Mouse (Mus musculus): Measurements from ENCODE around the gene Gng13.
"Not testable (repeated sequence)": the region's sequence is repeated elsewhere in the genome, so short reads cannot be mapped to it uniquely, and the experiment has no call there.

The Gng13 gene

DNA sequence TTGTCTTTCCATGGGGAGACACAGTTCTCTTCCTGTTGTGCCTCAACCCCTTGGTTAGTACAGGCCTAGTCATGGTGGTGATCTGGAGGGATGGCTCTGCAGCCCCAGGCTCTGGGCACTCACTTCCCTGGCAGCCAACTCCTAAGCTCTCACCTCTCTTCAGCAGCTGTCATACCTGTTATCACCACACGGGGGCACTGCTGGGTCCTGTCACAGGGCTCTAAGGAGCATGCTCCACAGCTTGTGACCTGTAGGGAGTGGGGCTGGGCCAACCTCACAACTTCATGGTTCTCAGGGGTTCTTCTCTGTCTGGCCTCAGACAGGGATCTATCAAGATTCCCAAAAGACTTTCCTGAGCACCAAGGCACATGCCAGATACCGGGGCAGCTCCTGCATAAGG, 15.1 kb downstream of the Gng13 start:
- DNase-seq (ENCODE audit: low read depth, low spot score) = peak; percentile 82

DNA sequence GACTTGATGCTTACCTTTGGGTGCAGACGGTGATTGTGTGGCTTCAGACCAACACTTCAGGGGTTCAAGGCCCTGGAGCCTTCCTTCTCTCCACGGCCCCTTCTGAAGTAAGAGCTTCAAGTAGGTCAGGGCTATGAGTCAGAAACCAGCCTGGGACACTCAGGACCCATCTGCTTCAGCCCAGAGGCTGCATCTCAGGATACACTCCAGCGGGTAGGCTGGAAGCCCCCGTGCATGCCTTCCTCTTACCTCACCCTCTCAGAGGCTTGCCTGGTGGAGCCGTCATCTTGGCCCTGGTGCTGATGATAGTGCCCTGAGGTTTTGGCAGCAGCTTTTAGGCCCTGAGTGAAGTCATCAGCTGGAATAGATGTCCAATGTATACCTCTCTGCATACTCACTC, 18.3 kb downstream of the Gng13 start:
- DNase-seq (ENCODE audit: low read depth, low spot score) = no peak

DNA sequence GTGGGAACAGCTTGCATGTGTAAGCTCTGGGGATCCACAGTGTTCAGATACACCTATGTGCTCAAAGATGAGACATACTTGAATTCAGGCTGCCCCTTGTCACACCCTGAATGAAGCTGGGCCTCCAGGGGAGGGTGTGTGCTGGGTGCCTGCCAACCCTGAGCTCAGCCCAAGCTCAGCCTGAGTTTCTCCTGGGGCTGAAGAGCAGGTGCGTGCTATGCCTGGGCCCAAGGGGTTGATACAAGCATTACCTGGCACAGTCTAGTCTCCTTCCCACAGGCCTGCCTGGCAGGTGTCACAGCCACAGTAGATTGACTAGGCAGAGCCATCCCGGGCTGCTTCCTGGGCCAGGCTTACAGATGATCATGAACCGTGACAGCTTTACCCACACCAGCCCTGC, 18.8 kb downstream of the Gng13 start, which contains the start of gene Mslnl:
Mslnl (plus strand) TSS at position 298 of the 400 bp plus-strand sequence.
- no peak for DNase-seq (ENCODE audit: low read depth, low spot score)

DNA sequence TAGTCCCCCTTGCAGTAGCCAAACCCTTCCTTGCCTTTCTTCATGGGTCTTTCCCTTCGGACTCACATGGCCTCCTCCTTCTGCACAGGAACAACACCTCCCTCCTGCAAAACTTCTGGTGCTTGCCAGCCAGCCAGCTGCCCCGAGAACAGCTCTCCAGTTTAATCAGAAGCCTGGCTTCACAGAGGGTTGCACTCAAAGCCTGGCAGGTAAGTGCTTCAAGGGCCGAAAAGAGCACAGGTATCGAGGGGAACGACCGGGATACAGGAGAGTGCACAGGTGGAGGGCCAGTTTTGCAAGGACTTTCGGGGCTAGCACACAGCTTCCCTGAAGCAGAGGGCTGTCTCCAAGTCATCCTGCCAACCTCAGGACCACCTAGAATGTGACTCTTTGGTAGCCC, 21.9 kb downstream of the Gng13 start:
- DNase-seq (ENCODE audit: low read depth, low spot score) = no peak

DNA sequence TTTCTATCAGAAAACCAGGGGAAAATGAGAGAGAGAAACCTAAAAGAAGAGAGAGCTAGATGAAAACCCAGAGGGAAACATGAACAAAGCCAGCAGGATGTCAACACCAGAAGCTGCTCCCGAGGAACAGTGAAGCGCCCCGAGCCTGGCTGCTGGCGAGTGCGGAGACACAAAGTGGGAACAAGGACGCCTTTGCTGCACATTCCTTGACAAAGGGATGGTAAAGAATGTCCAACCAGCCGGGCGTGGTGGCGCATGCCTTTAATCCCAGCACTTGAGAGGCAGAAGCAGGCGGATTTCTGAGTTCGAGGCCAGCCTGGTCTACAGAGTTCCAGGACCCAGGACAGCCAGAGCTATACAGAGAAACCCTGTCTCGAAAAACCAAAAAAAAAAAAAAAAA, 24.5 kb downstream of the Gng13 start:
- DNase-seq (ENCODE audit: low read depth, low spot score) = not testable (repeated sequence)

DNA sequence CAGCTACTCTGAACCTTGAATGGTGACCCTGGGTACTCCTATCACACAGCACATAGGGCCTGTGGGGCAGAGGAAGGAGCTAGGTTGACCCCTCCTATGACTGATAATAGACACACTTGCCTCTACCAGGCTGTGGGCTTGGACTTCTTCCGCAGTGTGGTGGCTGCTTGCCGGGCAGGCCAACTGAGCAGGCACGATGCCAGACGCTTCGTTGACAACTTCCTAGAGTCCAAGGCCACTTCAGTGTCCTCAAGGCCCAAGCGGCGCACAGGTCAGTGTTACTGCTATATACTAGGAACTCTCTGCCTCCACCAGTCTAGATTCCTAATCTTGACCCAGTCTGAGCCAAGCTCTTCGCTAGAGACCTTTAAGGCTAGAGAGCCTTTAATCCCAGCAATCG, 26.9 kb downstream of the Gng13 start:
- no peak for DNase-seq (ENCODE audit: low read depth, low spot score)

GRCm38 (mm10) chr17:25744311-25744710, 27.3 kb downstream of the Gng13 start:
- no peak for DNase-seq (ENCODE audit: low read depth, low spot score)

- DNase-seq (ENCODE audit: low read depth, low spot score) = no peak
Observed at GRCm38 (mm10) chr17:25748238-25748637, 31.3 kb downstream of the Gng13 start.

DNA sequence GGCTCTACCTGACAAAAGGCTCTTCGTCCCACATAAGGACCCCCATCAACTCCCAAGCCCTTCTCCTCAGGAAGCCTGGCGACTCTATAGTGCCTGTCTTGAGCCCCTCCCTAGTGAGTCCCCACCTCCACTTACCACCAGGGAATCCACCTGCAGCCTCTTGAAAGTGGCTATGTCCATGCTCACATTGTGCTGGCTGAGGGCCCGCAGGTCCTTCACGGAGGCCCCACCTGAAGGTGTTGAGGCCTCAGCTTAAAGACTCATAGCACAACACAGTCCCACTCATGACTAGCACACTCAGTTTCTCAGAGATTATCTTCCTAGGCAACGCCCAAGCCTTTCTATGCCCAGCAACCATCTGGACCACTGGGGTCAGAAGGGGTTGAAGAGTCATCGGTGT, 32.3 kb downstream of the Gng13 start:
- no peak for DNase-seq (ENCODE audit: low read depth, low spot score)

GRCm38 (mm10) chr17:25751446-25751845, 34.5 kb downstream of the Gng13 start:
- DNase-seq (ENCODE audit: low read depth, low spot score) = no peak

DNA sequence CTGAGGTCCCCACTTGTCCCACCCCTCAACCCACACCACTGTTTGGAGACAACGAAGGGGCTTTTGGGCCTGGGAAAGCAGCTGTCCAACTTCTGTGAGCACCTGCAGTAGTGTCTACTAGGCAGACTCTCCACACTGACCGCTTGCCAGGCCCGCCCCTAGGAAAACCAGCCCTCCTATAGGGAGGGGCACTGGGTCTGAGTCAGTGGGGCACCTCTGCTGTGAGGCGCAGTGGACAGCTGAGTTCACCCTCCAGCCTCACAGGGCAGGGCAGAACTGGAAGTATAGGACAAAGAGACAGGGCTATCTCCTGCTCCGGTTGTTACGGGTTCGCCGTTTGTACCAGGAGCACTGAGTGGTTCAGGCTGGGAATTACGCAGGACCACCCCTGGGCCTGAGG, 37.3 kb downstream of the Gng13 start, which contains the start of gene Msln:
Msln (minus strand) TSS at position 138 of the 400 bp plus-strand sequence.
- DNase-seq (ENCODE audit: low read depth, low spot score) = no peak

- no peak for DNase-seq (ENCODE audit: low read depth, low spot score)
Observed at GRCm38 (mm10) chr17:25755086-25755485, 38.1 kb downstream of the Gng13 start.

DNA sequence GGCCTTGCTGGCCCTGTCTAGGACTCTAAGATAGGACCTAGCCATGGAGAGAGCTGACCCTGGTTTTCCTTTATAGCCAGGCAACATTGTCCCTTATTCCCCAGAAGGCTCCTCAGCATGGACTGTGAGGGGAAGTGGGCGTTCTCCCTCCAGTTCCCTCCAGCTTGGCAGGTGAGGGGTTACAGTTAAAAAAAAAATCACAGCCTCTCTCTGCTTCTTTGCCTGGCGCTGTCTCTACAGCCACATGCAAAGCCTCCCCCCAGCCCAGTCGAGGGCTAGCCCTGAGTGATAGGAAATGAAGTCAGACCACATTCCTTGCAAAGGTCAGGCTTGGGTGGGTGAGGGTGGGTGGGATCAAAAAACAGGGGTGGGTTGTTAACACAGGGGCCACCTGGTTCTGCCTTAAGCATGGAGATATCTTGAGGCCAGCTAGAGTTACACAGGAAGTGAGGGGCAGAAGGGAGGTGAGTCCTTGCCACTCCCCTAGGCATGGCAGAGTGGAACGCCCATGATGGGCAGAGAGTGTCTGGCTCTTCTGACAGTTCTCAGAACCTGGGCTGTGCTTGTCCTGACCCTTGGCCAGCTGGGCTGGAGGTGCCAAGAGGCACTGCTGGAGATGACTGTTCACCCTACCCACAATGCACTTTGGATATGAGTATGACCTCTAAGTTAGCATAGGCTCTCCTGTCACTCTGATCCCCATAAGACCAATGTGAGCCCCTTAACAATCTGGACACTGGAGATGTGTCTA, 38.8 kb downstream of the Gng13 start:
- no peak for DNase-seq (ENCODE audit: low read depth, low spot score)

GRCm38 (mm10) chr17:25756378-25757242, 39.6 kb downstream of the Gng13 start:
- no peak for DNase-seq (ENCODE audit: low read depth, low spot score)

DNA sequence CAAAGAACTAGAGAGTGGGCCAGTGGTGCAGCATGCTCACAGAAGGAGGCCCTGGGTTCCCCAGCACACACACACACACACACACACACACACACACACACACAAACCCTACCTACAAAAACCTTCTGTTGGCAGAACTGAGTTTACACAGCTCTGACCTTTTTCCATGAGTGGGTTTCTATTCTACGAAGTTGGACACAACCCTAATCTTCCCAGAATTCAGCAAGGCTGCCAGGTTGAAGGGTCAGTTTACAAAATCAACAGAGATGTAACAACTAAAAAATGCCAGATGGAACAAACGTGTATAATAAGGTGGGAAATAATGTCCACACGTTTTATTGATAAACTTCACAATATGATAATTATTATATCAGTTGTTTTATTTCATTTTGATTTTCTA, 40.7 kb downstream of the Gng13 start:
- no peak for DNase-seq (ENCODE audit: low read depth, low spot score)

- no peak for DNase-seq (ENCODE audit: low read depth, low spot score)
Observed at GRCm38 (mm10) chr17:25760148-25760547, 43.2 kb downstream of the Gng13 start.

DNA sequence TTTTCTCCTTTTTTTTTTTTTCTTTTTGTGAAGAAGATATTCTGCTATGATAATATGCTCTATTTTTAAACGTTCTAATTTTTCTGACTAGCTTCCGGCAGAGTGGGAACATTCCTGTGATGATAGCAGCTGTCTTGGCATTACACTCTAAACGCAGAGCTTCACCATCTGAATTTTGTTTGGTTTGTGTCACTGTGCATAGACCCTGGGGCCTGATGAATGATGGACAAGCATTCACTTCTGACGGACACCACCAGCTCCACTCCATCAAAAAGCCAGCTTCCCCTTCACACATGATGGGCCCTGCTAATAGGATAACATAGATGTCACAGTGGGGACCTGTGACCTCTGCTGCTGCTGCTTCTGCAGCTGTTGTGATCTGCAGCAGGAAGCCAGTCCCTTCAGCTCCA, 44.6 kb downstream of the Gng13 start:
- DNase-seq (ENCODE audit: low read depth, low spot score) = no peak

GRCm38 (mm10) chr17:25762591-25762990, 45.6 kb downstream of the Gng13 start:
- DNase-seq (ENCODE audit: low read depth, low spot score) = no peak

DNA sequence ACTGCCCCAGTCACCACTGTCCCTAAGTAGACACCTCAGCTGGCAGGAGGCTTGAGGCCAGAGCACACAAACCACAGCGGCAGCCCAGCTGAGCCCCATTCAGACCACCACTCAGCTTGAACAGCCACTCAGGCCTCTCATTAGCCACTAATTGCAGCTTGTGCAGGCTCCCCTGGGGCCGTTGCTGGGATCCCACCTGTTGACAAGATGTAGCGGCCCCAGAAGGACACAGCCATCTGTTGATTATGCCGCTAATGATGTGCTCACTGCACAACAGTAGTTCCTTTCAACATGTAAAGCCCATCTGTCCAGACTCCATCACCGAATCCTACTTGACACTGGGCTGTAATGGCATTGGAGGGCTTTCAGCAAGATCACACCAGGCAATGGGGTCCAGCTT, 48.9 kb downstream of the Gng13 start:
- no peak for DNase-seq (ENCODE audit: low read depth, low spot score)

Data from CD4-positive helper T cell, adult 2 months (primary cell).